Comparison of ENCODE assay signal across 29 mouse cellular contexts in the genomic region with DNA sequence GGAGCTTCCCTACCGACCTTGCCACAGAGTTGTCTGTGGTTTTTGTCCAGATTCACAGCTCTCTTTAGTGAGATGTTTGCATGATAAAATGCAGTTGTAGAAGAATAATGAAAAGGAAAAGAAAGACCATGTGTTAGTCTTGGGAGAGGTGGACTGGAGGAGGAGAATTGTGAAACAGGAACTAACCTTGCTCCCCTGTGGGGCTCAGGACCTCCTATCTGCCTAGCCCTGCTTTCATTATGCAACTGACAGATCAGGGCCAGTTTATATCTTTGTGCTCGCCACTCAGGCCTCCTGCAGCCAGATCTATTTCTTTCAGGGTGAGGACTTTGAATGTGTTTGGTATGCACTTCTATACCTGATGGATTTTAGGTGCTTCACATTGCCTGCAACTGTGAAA.
DNase-seq lines count a peak whose midpoint lies in the region; ATAC-seq and TF ChIP-seq lines count a peak whose summit lies in the region.
"Had no signal": no experiment of that assay in that cellular context is flagged by ENCODE, and none has a peak within 500 bp of the region (broad histone marks: within the 10 kb centered on the region; RNA-seq: fewer than 3 reads in every experiment).

No protein-coding gene starts in this region.

- no peak for TF ChIP-seq EP300 in CH12.LX (IDR thresholded peaks at IDR 0.05; ENCODE audit: low read length)

- DNase-seq in CH12.LX (ENCODE audit: extremely low read depth): peak; percentile 16
- peak; percentile 10 for DNase-seq in c-Kit-positive CD71-negative TER-119-negative erythroid progenitor cells, embryonic 14.5 days (ENCODE audit: low read depth)
- no peak for DNase-seq in layer of hippocampus, adult 18-20 months (ENCODE audit: low spot score in 2 of 2)
- DNase-seq in heart, adult 11 months: no peak
- DNase-seq: adrenal gland, adult 2 months; adrenal gland, postnatal 14 days; cerebellum, adult 11-12 months; cerebellum, adult 8-10 months; cerebellum, postnatal 14 days; embryo, embryonic 11 days; gastrocnemius, postnatal 10 days; gastrocnemius, postnatal 36 days; heart, adult 18-20 months; heart, postnatal 10 days; heart, postnatal 36 days; kidney, adult 11 months had no signal

- H3K27me3 ChIP-seq in CH12.LX (replicated peaks): no peaks in the 10 kb centered on the region
- H3K27me3 ChIP-seq: embryonic facial prominence, embryonic 13.5 days; forebrain, embryonic 12.5 days; forebrain, embryonic 15.5 days; heart, embryonic 12.5 days; heart, embryonic 15.5 days; hindbrain, embryonic 13.5 days; intestine, embryonic 15.5 days had no signal

- H3K9ac ChIP-seq in CH12.LX (ENCODE audit: insufficient read depth, low read depth): no peak overlapping the region
- H3K9ac ChIP-seq: embryonic facial prominence, embryonic 13.5 days; forebrain, embryonic 12.5 days; forebrain, embryonic 15.5 days; heart, embryonic 12.5 days; heart, embryonic 15.5 days; hindbrain, embryonic 13.5 days; intestine, embryonic 15.5 days had no signal

- ATAC-seq in hematopoietic stem cell, adult 5-6 weeks (replicated peaks in 1 of 2; ENCODE audit: insufficient read depth in 1 of 2, low FRiP score in 2 of 2, low TSS enrichment in 1 of 2, low read depth in 1 of 2, poor library complexity in 2 of 2, severe bottlenecking in 2 of 2): peak; percentile 82 to 83
- no peak for ATAC-seq in frontal cortex, adult (ENCODE audit: low TSS enrichment)
- ATAC-seq: forebrain, embryonic 15.5 days; hindbrain, embryonic 16.5 days; intestine, embryonic 15.5 days had no signal

- H3K79me2 ChIP-seq in CH12.LX (replicated peaks; ENCODE audit: control insufficient read depth, extremely low read depth, insufficient read depth, poor library complexity, severe bottlenecking): no peaks in the 10 kb centered on the region

- no peak overlapping the region for H3K4me2 ChIP-seq in CH12.LX (ENCODE audit: insufficient read depth, low read depth, poor library complexity, severe bottlenecking)
- H3K4me2 ChIP-seq: embryonic facial prominence, embryonic 13.5 days; forebrain, embryonic 12.5 days; forebrain, embryonic 15.5 days; heart, embryonic 12.5 days; heart, embryonic 15.5 days; hindbrain, embryonic 13.5 days; intestine, embryonic 15.5 days had no signal

- no peak overlapping the region for H3K4me3 ChIP-seq in CH12.LX (replicated peaks in 1 of 3; ENCODE audit: low read depth in 2 of 3, low read length in 2 of 3, poor library complexity in 1 of 3)
- H3K4me3 ChIP-seq: embryonic facial prominence, embryonic 10.5 days; embryonic facial prominence, embryonic 13.5 days; erythroblast, embryonic 14.5 days; forebrain, embryonic 12.5 days; forebrain, embryonic 15.5 days; heart, embryonic 12.5 days; heart, embryonic 15.5 days; hindbrain, embryonic 13.5 days; intestine, embryonic 15.5 days had no signal

- H3K9me3 ChIP-seq in CH12.LX (replicated peaks; ENCODE audit: low read length): no peaks in the 10 kb centered on the region
- H3K9me3 ChIP-seq: embryonic facial prominence, embryonic 10.5 days; embryonic facial prominence, embryonic 13.5 days; forebrain, embryonic 12.5 days; forebrain, embryonic 15.5 days; G1E; heart, embryonic 12.5 days; heart, embryonic 15.5 days; hindbrain, embryonic 13.5 days; intestine, embryonic 15.5 days had no signal

- dilution Hi-C loops in CH12.LX (cut with MboI; ENCODE audit: extremely low pct_ligation_motif_present, extremely low pct_unique_long_range_greater_than_20kb, low sequenced_read_pairs): no loop called here

- no peak for TF ChIP-seq CTCF in CH12.LX (conservative IDR thresholded peaks at IDR 0.05 in 1 of 2, IDR thresholded peaks at IDR 0.05 in 1 of 2; ENCODE audit: low read depth in 2 of 2, low read length in 2 of 2)

- TF ChIP-seq POLR2A in CH12.LX (IDR thresholded peaks at IDR 0.05; ENCODE audit: low read depth, low read length): no peak

- in situ Hi-C loops in CH12.LX (cut with MboI; ENCODE audit: low pct_ligation_motif_present, low pct_unique_long_range_greater_than_20kb, low sequenced_read_pairs): no loop called here

- TF ChIP-seq RAD21 in CH12.LX (IDR thresholded peaks at IDR 0.05; ENCODE audit: low read depth, low read length): no peak

- no peaks in the 10 kb centered on the region for H3K36me3 ChIP-seq in CH12.LX (replicated peaks in 1 of 2; ENCODE audit: control insufficient read depth in 1 of 2, insufficient read depth in 1 of 2, low read length in 1 of 2)
- H3K36me3 ChIP-seq: embryonic facial prominence, embryonic 10.5 days; embryonic facial prominence, embryonic 13.5 days; forebrain, embryonic 12.5 days; forebrain, embryonic 15.5 days; G1E; heart, embryonic 12.5 days; heart, embryonic 15.5 days; hindbrain, embryonic 13.5 days; intestine, embryonic 15.5 days had no signal

- no peak overlapping the region for H3K27ac ChIP-seq in CH12.LX (ENCODE audit: insufficient read depth, low read depth)
- H3K27ac ChIP-seq: embryonic facial prominence, embryonic 10.5 days; embryonic facial prominence, embryonic 13.5 days; forebrain, embryonic 12.5 days; forebrain, embryonic 15.5 days; heart, embryonic 15.5 days; hindbrain, embryonic 13.5 days; intestine, embryonic 15.5 days had no signal

- peaks cover 2 to 8% of the 10 kb centered on the region in 2 experiments; a peak in 2 of 4 replicates for H3K4me1 ChIP-seq in CH12.LX (ENCODE audit: control insufficient read depth in 1 of 2, insufficient read depth in 2 of 2)
- H3K4me1 ChIP-seq: embryonic facial prominence, embryonic 10.5 days; embryonic facial prominence, embryonic 13.5 days; forebrain, embryonic 12.5 days; forebrain, embryonic 15.5 days; heart, embryonic 12.5 days; hindbrain, embryonic 13.5 days; intestine, embryonic 15.5 days had no signal

TF ChIP-seq in CH12.LX, 34 proteins besides CTCF, POLR2A, EP300 and RAD21:
- TF ChIP-seq MAX (IDR thresholded peaks at IDR 0.05; ENCODE audit: low read length) (no peak), SMC3 (IDR thresholded peaks at IDR 0.05; ENCODE audit: low read depth, low read length) (no peak), MYC (IDR thresholded peaks at IDR 0.05; ENCODE audit: low read depth, low read length) (no peak), ELF1 (IDR thresholded peaks at IDR 0.05; ENCODE audit: low read depth, low read length) (no peak), MEF2A (IDR thresholded peaks at IDR 0.05; ENCODE audit: borderline replicate concordance, low read depth, low read length) (no peak), GABPA (IDR thresholded peaks at IDR 0.05; ENCODE audit: insufficient replicate concordance, low read depth, low read length) (no peak), MXI1 (IDR thresholded peaks at IDR 0.05; ENCODE audit: low read depth, low read length) (no peak), SIN3A (IDR thresholded peaks at IDR 0.05; ENCODE audit: low read length) (no peak), TCF12 (IDR thresholded peaks at IDR 0.05; ENCODE audit: low read depth, low read length) (no peak), RCOR1 (conservative IDR thresholded peaks at IDR 0.05; ENCODE audit: low read depth, low read length) (no peak), JUN (IDR thresholded peaks at IDR 0.05; ENCODE audit: insufficient read depth, low read depth, low read length) (no peak), CHD1 (IDR thresholded peaks at IDR 0.05; ENCODE audit: low read depth, low read length) (no peak), IRF4 (IDR thresholded peaks at IDR 0.05; ENCODE audit: low read depth, low read length) (no peak), NELFE (IDR thresholded peaks at IDR 0.05; ENCODE audit: low read depth, low read length) (no peak), USF2 (conservative IDR thresholded peaks at IDR 0.05; ENCODE audit: low read depth, low read length) (no peak), ZNF384 (IDR thresholded peaks at IDR 0.05; ENCODE audit: low read depth, low read length) (no peak), MAZ (IDR thresholded peaks at IDR 0.05; ENCODE audit: low read depth, low read length) (no peak), ZMIZ1 (IDR thresholded peaks at IDR 0.05; ENCODE audit: low read depth, low read length) (no peak)

Comparison
In these comparisons a context has a peak if more than half of its experiments do, and no peak if none do; other contexts are left out.
1. DNase-seq: peak in CH12.LX (single experiment) and c-Kit-positive CD71-negative TER-119-negative erythroid progenitor cells, embryonic 14.5 days (single experiment); none in layer of hippocampus, adult 18-20 months (0 of 2) and heart, adult 11 months (single experiment).